Mouse (Mus musculus): Measurements from ENCODE around the gene Paqr8.
A peak's percentile ranks its signal among the peaks of the same experiment; 100 is the strongest.
"Not testable (repeated sequence)": the region's sequence is repeated elsewhere in the genome, so short reads cannot be mapped to it uniquely, and the experiment has no call there.

Gene Paqr8

DNA sequence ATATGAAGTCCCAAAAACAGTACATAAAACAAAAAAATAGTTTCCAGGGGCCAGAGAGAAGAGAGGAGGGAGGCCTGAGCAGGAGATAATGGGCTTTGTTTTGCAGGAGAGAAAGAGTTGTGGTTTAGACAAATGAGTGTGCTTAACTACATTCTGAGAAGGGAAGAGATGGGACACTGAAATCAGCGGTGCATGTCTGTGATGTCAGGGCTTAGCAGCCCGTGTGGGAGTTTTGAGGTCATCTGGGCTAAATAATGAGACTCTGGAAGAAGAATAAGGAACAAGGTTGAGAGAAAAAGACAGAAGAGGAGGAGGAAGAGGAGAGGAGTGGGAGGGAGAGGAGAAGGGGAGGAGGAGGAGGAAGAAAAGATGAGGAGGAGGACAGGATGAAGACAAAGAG, 21.7 kb downstream of the Paqr8 start:
- no peak for DNase-seq (ENCODE audit: low spot score)

GRCm38 (mm10) chr1:20912527-20913171, 22.2 kb downstream of the Paqr8 start:
- no peak for DNase-seq (ENCODE audit: low spot score)

GRCm38 (mm10) chr1:20914769-20915168, 24.4 kb downstream of the Paqr8 start:
- DNase-seq (ENCODE audit: low spot score): no peak

DNA sequence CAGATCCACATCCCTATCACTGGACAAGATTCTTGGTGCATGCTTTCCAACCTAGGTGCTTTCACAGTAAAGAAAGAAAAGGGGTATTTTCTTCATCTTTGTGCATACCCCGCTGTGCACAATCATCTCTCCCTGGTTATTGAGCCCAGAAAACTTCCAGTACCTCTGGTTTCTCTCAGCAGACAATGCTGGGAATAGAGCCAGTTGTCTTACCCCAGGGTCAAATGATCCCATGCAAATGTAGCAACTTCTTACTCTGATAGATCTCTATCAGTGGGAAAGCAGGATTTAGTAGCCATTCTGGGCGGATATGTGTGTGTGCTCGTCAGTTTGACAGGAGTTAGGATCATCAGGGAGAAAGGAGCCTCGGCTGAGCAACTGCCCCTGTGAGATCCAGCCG, 25.2 kb downstream of the Paqr8 start:
- no peak for DNase-seq (ENCODE audit: low spot score)

- DNase-seq (ENCODE audit: low spot score): no peak
Measured at GRCm38 (mm10) chr1:20917496-20918050, 27.2 kb downstream of the Paqr8 start.

DNA sequence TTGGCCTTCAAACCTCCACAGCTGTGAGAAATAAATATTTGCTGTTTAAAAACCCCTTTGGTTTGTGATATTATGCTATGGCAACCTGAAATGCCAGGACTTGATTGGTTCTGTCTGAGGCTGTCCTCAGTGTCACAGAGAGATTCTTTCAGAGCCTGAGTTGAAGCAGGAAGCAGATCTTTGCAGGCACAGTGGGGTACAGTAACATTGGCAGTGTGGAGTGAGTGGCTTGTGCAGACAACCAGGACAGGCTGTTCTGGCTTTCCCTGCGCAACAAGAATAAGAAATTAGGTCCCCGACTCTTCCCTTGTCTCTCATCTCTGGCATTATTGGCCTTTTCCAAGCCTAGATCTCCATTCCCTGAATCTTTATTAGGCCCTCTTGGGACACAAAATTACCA, 29.3 kb downstream of the Paqr8 start:
- no peak for DNase-seq (ENCODE audit: low spot score)

GRCm38 (mm10) chr1:20921081-20921528, 30.7 kb downstream of the Paqr8 start:
- DNase-seq (ENCODE audit: low spot score): no peak

DNA sequence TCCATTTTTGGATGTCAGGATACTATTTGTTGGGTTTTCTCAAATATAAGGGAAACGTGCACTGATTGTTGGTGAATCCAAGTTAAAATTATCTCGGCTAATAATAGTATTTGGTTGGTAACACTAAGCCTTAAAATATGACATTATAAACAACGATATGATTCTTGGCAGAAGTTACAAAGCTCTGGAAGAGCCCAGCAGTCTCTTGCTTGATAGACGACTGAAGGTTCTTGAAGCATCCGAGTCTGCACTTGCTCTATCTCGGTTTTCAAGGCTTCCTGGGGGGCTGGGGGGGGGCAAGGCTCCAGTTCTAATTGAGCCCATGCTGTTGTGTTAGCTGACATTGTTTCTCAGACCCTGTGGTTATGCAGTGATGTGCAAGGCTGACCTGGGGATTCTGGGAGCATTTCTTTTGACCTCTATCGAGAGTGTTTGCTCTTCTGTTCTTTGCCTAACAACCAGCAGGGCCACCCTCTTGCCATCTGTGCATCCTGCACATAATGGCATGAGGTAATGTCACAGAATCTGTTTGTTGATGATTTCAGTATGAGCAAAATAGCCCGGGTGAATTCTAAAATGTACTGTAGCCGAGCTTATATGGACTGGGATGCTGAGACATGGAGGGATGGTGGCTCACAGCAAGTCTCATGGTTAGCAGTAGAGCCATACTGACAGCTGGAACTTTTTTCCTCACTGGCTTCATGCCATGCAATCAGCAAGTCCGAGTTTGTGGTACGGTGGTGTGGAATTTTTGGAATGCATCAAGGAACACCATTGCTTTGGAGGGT, 32.4 kb downstream of the Paqr8 start:
- DNase-seq (ENCODE audit: low spot score): no peak

GRCm38 (mm10) chr1:20925324-20925723, 34.9 kb downstream of the Paqr8 start:
- not testable (repeated sequence) for DNase-seq (ENCODE audit: low spot score)

DNA sequence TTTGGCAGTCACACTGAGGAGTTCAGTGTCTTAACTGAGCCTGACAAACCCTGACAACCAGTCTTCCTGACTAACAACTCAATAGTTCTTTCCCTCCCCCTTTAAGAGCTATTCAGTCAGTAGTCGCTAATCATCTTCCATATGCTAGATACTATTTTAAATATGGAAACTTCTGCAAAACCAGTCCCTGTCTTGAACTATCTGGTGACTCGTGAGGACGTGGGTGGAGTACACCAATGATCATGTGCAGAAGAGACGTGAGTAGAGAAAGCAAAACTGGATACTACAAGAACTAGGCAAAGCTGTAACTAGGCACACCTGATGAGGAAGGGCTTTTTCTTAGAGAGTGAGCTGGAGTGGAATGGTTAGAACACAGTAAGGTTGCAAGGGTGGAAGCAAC, 35.5 kb downstream of the Paqr8 start:
- DNase-seq (ENCODE audit: low spot score): no peak

GRCm38 (mm10) chr1:20926376-20926775, 36.0 kb downstream of the Paqr8 start:
- no peak for DNase-seq (ENCODE audit: low spot score)

DNA sequence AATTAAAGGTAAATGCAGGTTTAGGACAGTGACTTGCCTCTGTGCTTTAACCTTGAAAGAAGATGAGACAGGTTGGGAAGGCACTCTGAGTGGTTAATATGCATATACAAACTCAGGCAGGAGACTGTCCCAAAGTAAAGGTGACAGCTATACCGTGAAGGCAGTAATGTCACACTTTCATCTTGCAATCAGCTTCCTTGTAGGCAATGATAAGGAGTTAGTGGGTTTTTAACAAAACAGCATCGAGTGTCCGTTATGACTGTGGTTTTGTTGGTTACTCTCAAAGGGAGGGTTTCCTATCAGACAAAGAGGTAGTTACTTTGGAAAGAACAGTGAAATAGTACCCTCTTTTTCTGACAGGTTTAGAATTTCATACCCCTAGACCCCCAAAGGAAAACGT, 38.1 kb downstream of the Paqr8 start:
- DNase-seq (ENCODE audit: low spot score): no peak

DNA sequence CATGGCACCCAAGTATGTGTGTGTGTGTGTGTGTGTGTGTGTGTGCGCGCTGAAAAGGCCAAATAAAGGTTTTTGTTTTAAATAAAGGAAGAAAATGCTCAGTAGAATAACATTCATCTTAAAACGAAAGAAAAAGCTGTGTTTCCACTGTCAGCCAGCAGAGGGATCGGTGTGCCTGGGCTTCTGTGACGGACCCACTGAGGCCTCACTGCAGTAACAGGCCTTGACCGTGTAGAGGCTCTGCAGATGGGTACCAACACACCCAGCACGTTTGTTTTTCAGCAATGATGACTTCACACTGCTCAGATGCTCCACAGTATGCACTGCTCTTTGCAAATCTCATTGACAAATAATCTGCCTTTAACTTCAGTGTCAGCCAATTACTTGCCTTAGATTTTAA, 43.1 kb downstream of the Paqr8 start:
- peak; percentile 22 for DNase-seq (ENCODE audit: low spot score)

DNA sequence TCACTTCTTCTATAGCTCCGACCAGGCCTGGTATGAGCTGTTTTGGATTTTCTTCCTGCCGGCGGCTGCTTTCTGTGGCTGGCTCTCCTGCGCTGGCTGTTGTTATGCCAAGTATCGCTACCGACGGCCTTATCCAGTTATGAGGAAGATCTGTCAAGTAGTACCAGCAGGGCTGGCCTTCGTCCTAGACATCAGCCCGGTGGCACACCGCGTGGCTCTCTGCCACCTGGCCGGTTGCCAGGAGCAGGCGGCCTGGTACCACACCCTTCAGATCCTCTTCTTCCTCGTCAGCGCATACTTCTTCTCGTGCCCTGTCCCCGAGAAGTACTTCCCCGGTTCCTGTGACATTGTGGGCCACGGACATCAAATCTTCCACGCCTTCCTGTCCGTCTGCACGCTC, 44.7 kb downstream of the Paqr8 start:
- DNase-seq (ENCODE audit: low spot score): no peak

- no peak for DNase-seq (ENCODE audit: low spot score)
Measured at GRCm38 (mm10) chr1:20939046-20939445, 48.6 kb downstream of the Paqr8 start.

- DNase-seq (ENCODE audit: low spot score): peak; percentile 57
Measured at GRCm38 (mm10) chr1:20940151-20940550, 49.7 kb downstream of the Paqr8 start.

DNA sequence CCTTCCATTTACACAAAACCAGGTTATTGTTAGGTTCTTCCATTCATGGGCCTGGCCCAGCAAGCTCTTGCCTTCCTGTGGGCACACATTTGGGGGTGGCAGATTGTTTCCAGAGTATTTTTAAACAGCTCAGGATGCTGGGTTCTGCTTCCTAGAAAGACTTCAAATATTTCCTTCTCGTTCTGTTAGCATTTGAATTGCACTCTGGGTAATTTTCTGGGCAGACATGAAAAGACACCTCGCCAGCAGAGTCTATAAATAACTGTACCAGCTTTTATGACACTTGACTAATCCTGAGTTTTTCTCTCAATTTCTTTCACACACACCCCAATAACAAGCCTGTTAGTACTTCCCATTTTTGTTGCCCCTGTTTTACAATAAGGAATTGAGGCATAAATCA, 50.9 kb downstream of the Paqr8 start:
- no peak for DNase-seq (ENCODE audit: low spot score)

DNA sequence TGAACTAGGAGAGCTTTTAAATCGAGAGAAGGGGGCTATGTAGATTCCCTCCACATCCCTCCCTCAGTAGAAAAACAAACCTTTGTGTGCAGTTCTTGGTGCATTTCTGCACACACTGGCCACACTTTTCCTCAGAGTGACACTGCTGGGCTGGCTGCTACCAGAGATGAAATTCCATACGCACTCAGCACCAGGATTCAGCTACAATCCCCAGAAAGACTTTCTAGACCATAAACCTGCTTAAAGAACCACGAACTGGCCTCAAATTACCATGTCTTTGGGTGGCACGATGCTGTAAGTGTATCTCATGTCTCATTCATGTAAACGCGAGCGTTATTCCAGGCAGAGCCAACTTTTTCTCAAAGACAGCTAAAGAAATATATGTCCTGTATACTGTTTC, 51.5 kb downstream of the Paqr8 start:
- no peak for DNase-seq (ENCODE audit: low spot score)

- DNase-seq (ENCODE audit: low spot score): no peak
Measured at GRCm38 (mm10) chr1:20943016-20943415, 52.6 kb downstream of the Paqr8 start.

DNA sequence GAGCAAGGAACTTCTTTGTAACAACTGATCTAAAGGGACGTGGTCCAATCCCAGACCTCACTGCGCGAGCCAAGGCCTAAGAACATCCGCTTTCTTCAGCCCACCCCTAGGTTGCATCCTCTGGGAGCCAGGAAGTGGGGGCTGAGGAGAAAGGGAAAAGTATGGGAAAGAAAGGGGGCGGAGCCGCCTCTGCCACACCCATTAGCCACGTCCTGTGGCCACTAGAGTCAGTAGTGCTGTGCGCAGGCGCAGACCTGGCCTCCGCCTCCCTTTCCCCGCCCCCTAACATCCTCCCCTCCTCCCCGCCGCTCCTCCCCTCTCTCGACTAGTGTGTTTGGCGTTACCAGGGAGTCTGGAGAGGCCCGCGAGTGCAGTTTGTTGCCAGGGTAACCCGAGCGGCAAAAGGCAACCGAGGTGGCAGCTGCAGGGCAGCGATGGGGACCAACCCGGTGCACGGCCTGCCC, 60.9 kb downstream of the Paqr8 start, which contains the start of gene Efhc1:
Gene Efhc1, plus strand, starts transcription at position 327 of the 464 bp plus-strand sequence.
- DNase-seq (ENCODE audit: low spot score): peak; percentile 94

- DNase-seq (ENCODE audit: low spot score): no peak
Measured at GRCm38 (mm10) chr1:20951799-20952198, 61.4 kb downstream of the Paqr8 start.

DNA sequence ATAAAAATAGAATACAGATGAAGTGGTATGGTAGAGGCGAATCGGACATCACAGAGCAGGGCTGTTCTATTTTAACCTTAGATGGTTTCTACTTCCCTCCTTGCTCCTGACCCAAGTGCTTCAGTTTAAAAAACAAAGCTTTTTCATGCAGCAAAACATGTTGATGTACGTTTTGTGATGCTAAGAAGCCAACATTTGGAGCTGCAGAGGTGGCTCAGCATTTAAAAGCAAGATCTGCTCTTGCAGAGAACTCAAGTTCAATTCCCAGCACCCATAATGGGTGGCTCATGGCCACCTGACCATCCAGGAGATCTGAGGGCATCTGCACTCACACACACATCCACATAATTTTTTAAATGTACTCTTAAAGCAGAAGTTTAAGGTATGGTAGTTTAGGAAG, 64.5 kb downstream of the Paqr8 start:
- DNase-seq (ENCODE audit: low spot score): no peak

- DNase-seq (ENCODE audit: low spot score): no peak
Measured at GRCm38 (mm10) chr1:20969642-20970041, 79.2 kb downstream of the Paqr8 start.
